Mouse (Mus musculus): ENCODE measurements around the gene Ppp6r3. TPM values are rescaled to one million over a fixed set of nuclear protein-coding genes. Genes with fewer than 3 reads are reported as not detected.

Ppp6r3 gene
- polyA plus RNA-seq, 1 experiment from 2014 or later, result 75.5 TPM

DNA sequence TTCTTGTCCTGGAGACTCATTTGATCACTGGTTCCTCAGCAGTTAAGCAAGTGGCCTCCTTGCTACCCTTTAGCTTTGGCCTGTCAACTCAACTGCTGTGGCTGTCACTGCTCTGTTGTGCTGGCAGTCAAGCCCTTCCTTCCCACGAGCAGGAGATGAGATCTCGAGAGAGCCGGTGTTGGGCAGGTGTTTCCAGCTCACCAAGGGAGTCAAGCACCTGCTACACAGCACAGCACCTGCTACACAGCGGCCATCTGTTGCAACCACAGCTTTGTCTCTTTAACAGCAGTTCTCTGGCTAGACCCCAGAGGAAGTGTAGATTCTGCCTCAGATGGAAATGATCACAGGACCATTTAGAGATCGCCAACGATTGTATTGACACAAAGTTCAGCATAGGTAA, 123.9 kb downstream of the Ppp6r3 start:
- Histone ChIP-seq H3K9me3 (no peaks in the 10 kb centered on the region; the same call in 1 of the 2 replicates), H3K4me3 (replicated peaks) (no peak overlapping the region), H3K36me3 (peaks cover 39% of the 10 kb centered on the region), H3K27me3 (no peaks in the 10 kb centered on the region), H3K4me2 (no peak overlapping the region), H3K27ac (no peak overlapping the region), H3K9ac (replicated peaks) (no peak overlapping the region), H3K4me1 (replicated peaks) (no peaks in the 10 kb centered on the region; the same call in 1 of the 2 replicates)
- ATAC-seq (ENCODE audit: insufficient number of reproducible peaks, insufficient read depth, low FRiP score, low TSS enrichment, low read depth), result no peak
- WGBS, result 56% methylated on average over 6 of the region's 6 CpGs

- Histone ChIP-seq H3K4me3 (replicated peaks) (no peak overlapping the region), H3K36me3 (peaks cover 34% of the 10 kb centered on the region), H3K4me1 (replicated peaks) (no peaks in the 10 kb centered on the region; the same call in 1 of the 2 replicates), H3K9ac (replicated peaks) (no peak overlapping the region), H3K27me3 (no peaks in the 10 kb centered on the region), H3K4me2 (no peak overlapping the region), H3K9me3 (no peaks in the 10 kb centered on the region; the same call in 1 of the 2 replicates), H3K27ac (no peak overlapping the region)
- 25% methylated on average over 6 of the region's 6 CpGs for WGBS
- ATAC-seq (ENCODE audit: insufficient number of reproducible peaks, insufficient read depth, low FRiP score, low TSS enrichment, low read depth), result 0 out of 2 replicates have a peak, but pooled peaks have one; percentile 58
These were observed 124.4 kb downstream of the Ppp6r3 start for GRCm38 (mm10) chr19:3451170-3451569.

- no peak overlapping the region for H3K9ac ChIP-seq (replicated peaks)
- H3K4me2 ChIP-seq, result no peak overlapping the region
- no peaks in the 10 kb centered on the region for H3K27me3 ChIP-seq
- H3K4me3 ChIP-seq (replicated peaks), result no peak overlapping the region
- H3K9me3 ChIP-seq, result no peaks in the 10 kb centered on the region; the same call in 1 of the 2 replicates
- H3K4me1 ChIP-seq (replicated peaks), result no peaks in the 10 kb centered on the region; the same call in 1 of the 2 replicates
- ATAC-seq (ENCODE audit: insufficient number of reproducible peaks, insufficient read depth, low FRiP score, low TSS enrichment, low read depth), result no peak
- peaks cover 30% of the 10 kb centered on the region for H3K36me3 ChIP-seq
- WGBS, result 94% methylated on average over 3 of the region's 3 CpGs
- H3K27ac ChIP-seq, result no peak overlapping the region
These were observed 124.8 kb downstream of the Ppp6r3 start for GRCm38 (mm10) chr19:3450714-3451113.

DNA sequence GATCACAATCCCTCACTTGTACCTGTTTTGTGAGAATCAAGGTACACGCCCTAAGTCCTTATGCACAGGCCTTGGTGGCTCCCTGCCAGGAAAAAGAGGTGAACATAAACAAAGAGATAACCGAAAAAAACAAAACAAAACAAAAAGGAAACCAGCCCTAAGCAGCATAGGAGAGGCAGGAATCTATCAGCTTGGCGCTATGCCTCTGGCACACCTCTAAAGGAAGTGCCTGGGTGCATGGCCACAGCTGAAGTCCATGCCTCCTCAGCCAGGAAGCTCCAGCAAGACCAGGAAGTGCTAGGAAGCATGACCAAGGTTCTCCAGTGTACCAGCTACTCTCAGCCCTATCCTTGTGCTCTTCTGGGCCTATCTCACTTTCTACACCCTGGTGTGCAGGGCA, 126.3 kb downstream of the Ppp6r3 start:
- H3K9me3 ChIP-seq, result no peaks in the 10 kb centered on the region; the same call in 1 of the 2 replicates
- peaks cover 15% of the 10 kb centered on the region for H3K36me3 ChIP-seq
- no peak overlapping the region for H3K4me2 ChIP-seq
- H3K27me3 ChIP-seq, result no peaks in the 10 kb centered on the region
- no peaks in the 10 kb centered on the region; the same call in 1 of the 2 replicates for H3K4me1 ChIP-seq (replicated peaks)
- no peak for ATAC-seq (ENCODE audit: insufficient number of reproducible peaks, insufficient read depth, low FRiP score, low TSS enrichment, low read depth)
- H3K4me3 ChIP-seq (replicated peaks), result no peak overlapping the region
- WGBS, result 85% methylated on average over 3 of the region's 3 CpGs
- H3K27ac ChIP-seq, result no peak overlapping the region
- no peak overlapping the region for H3K9ac ChIP-seq (replicated peaks)

DNA sequence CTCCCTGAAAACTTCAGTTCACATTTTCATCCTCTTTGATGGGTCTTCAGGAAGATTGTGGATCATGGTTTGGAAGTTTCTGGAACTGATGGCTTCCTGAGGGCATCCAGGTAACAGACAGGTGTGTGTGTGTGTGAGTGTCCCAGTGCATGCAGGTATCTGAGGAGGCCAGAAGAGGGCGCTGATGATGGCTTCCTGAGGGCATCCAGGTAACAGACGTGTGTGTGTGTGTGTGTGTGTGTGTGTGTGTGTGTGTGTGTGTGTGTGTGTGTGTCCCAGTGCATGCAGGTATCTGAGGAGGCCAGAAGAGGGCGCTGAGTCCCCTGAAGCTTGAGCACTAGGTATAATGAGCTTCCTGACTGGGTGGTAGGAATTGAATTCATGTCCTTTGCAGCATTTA, 128.2 kb downstream of the Ppp6r3 start:
- Histone ChIP-seq H3K4me3 (replicated peaks) (no peak overlapping the region), H3K4me1 (replicated peaks) (no peaks in the 10 kb centered on the region; the same call in 1 of the 2 replicates), H3K27ac (no peak overlapping the region), H3K4me2 (no peak overlapping the region), H3K36me3 (no peaks in the 10 kb centered on the region), H3K9me3 (no peaks in the 10 kb centered on the region; the same call in 1 of the 2 replicates), H3K27me3 (no peaks in the 10 kb centered on the region), H3K9ac (replicated peaks) (no peak overlapping the region)
- ATAC-seq (ENCODE audit: insufficient number of reproducible peaks, insufficient read depth, low FRiP score, low TSS enrichment, low read depth), result no peak
- WGBS, result 69% methylated on average over 3 of the region's 3 CpGs

GRCm38 (mm10) chr19:3441092-3441491, 134.5 kb downstream of the Ppp6r3 start:
- no peak for ATAC-seq (ENCODE audit: insufficient number of reproducible peaks, insufficient read depth, low FRiP score, low TSS enrichment, low read depth)

GRCm38 (mm10) chr19:3440667-3441066, 134.9 kb downstream of the Ppp6r3 start:
- Histone ChIP-seq H3K27ac (no peak overlapping the region), H3K9me3 (no peaks in the 10 kb centered on the region), H3K4me1 (replicated peaks) (no peaks in the 10 kb centered on the region; the same call in 1 of the 2 replicates), H3K9ac (replicated peaks) (no peak overlapping the region), H3K27me3 (peaks cover 3% of the 10 kb centered on the region; the same call in 1 of the 2 replicates), H3K4me2 (no peak overlapping the region), H3K4me3 (replicated peaks) (no peak overlapping the region), H3K36me3 (no peaks in the 10 kb centered on the region)
- no peak for ATAC-seq (ENCODE audit: insufficient number of reproducible peaks, insufficient read depth, low FRiP score, low TSS enrichment, low read depth)
- WGBS, result 47% methylated on average over 5 of the region's 5 CpGs

More at GRCm38 (mm10) chr19:3441092-3441491, 134.5 kb downstream of the Ppp6r3 start:
- no peaks in the 10 kb centered on the region; the same call in 1 of the 2 replicates for H3K4me1 ChIP-seq (replicated peaks)
- no peak overlapping the region for H3K27ac ChIP-seq
- peaks cover 3% of the 10 kb centered on the region; the same call in 1 of the 2 replicates for H3K27me3 ChIP-seq
- no peaks in the 10 kb centered on the region for H3K9me3 ChIP-seq
- no peaks in the 10 kb centered on the region for H3K36me3 ChIP-seq
- no peak overlapping the region for H3K4me2 ChIP-seq
- WGBS, result 25% methylated on average over 10 of the region's 10 CpGs
- no peak overlapping the region for H3K4me3 ChIP-seq (replicated peaks)
- no peak overlapping the region for H3K9ac ChIP-seq (replicated peaks)

- no peak overlapping the region for H3K9ac ChIP-seq (replicated peaks)
- no peak for ATAC-seq (ENCODE audit: insufficient number of reproducible peaks, insufficient read depth, low FRiP score, low TSS enrichment, low read depth)
These were observed 137.6 kb downstream of the Ppp6r3 start for GRCm38 (mm10) chr19:3437980-3438379.

DNA sequence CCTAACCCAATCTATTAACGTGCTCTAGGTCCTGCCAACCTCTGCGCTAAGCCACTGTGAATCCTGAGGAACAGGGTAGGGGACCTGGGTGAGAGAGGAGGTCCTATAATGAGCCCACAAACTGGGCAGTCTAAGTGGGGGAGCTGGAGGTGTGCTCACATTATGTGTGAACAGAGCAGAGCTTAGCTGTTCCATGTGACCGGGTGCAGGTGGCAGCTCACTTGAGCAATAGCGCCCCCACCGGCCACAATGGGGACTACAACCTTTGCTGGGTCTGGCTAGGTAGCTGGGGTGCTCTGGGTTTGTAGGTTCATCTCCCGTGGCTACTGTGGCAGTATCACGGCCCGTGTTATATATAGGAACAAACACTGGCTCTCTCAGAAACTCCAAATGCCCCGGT, 138.7 kb downstream of the Ppp6r3 start:
- Histone ChIP-seq H3K4me2 (no peak overlapping the region), H3K9me3 (no peaks in the 10 kb centered on the region), H3K36me3 (no peaks in the 10 kb centered on the region), H3K4me1 (replicated peaks) (no peaks in the 10 kb centered on the region; the same call in 1 of the 2 replicates), H3K27me3 (peaks cover 3% of the 10 kb centered on the region; the same call in 1 of the 2 replicates), H3K4me3 (replicated peaks) (no peak overlapping the region), H3K27ac (no peak overlapping the region), H3K9ac (replicated peaks) (no peak overlapping the region)
- no peak for ATAC-seq (ENCODE audit: insufficient number of reproducible peaks, insufficient read depth, low FRiP score, low TSS enrichment, low read depth)
- 58% methylated on average over 9 of the region's 9 CpGs for WGBS

More at GRCm38 (mm10) chr19:3437980-3438379, 137.6 kb downstream of the Ppp6r3 start:
- H3K4me2 ChIP-seq, result no peak overlapping the region
- WGBS, result 74% methylated on average over 5 of the region's 5 CpGs
- peaks cover 3% of the 10 kb centered on the region; the same call in 1 of the 2 replicates for H3K27me3 ChIP-seq
- no peak overlapping the region for H3K4me3 ChIP-seq (replicated peaks)
- H3K36me3 ChIP-seq, result no peaks in the 10 kb centered on the region
- no peak overlapping the region for H3K27ac ChIP-seq
- no peaks in the 10 kb centered on the region; the same call in 1 of the 2 replicates for H3K4me1 ChIP-seq (replicated peaks)
- no peaks in the 10 kb centered on the region for H3K9me3 ChIP-seq

- no peaks in the 10 kb centered on the region for H3K4me1 ChIP-seq (replicated peaks)
- H3K27me3 ChIP-seq, result 0 out of 2 replicates have a peak, but pooled peaks cover 3% of the 10 kb centered on the region
- no peak overlapping the region for H3K4me3 ChIP-seq (replicated peaks)
- H3K9ac ChIP-seq (replicated peaks), result no peak overlapping the region
- H3K27ac ChIP-seq, result no peak overlapping the region
- no peak overlapping the region for H3K4me2 ChIP-seq
- no peak for ATAC-seq (ENCODE audit: insufficient number of reproducible peaks, insufficient read depth, low FRiP score, low TSS enrichment, low read depth)
- WGBS, result 67% methylated on average over 3 of the region's 3 CpGs
- H3K36me3 ChIP-seq, result no peaks in the 10 kb centered on the region
- H3K9me3 ChIP-seq, result no peaks in the 10 kb centered on the region
These were observed 139.7 kb downstream of the Ppp6r3 start for GRCm38 (mm10) chr19:3435824-3436223.

DNA sequence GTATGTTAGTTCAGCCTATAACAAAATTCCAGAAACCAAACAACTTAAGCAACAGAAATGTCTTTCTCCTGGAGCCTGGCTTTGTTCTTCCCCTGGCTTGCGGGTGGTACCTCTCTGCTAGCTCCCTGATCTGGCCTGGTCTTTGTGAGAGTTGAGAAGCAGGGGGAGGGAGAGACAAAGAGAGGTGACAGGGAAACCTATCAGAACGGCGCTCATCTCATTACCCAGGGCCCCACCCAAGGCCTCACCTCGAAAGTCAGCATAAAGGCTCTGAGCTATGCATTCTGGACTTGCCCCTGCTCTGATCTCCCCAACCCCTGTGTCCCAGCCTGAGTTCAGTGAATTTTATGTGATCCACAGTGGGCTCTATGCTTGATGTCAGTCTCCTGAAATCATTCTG, 140.9 kb downstream of the Ppp6r3 start:
- no peaks in the 10 kb centered on the region for H3K36me3 ChIP-seq
- ATAC-seq (ENCODE audit: insufficient number of reproducible peaks, insufficient read depth, low FRiP score, low TSS enrichment, low read depth), result no peak
- H3K9me3 ChIP-seq, result no peaks in the 10 kb centered on the region
- no peak overlapping the region for H3K4me2 ChIP-seq
- H3K27ac ChIP-seq, result no peak overlapping the region
- no peak overlapping the region for H3K4me3 ChIP-seq (replicated peaks)
- WGBS, result 24% methylated on average over 4 of the region's 4 CpGs
- no peaks in the 10 kb centered on the region for H3K4me1 ChIP-seq (replicated peaks)
- H3K9ac ChIP-seq (replicated peaks), result no peak overlapping the region
- H3K27me3 ChIP-seq, result no peaks in the 10 kb centered on the region

DNA sequence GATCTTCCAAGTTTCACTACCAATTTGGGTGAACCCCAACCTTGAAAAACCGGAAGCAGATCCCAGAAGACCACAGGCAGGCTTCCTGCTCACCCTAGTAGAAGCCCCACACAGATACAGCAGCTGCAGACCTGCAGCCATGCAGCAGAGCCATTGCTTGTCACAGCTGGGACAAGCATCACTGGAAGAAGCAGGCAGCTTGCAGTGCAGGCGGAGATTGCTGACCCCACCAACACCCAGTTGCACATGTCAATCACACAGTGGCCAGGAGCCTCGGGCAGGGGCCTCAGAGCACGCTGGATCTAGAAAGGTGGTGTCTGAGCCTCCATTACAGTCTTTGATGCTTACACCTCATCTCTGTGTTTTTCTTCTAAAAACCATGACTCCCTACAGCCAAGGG, 141.4 kb downstream of the Ppp6r3 start:
- H3K27ac ChIP-seq, result no peak overlapping the region

More for the DNA sequence above, 141.4 kb downstream of the Ppp6r3 start:
- Histone ChIP-seq H3K9ac (replicated peaks) (no peak overlapping the region), H3K27me3 (no peaks in the 10 kb centered on the region), H3K9me3 (no peaks in the 10 kb centered on the region), H3K36me3 (no peaks in the 10 kb centered on the region), H3K4me1 (replicated peaks) (no peaks in the 10 kb centered on the region), H3K4me2 (no peak overlapping the region), H3K4me3 (replicated peaks) (no peak overlapping the region)
- no peak for ATAC-seq (ENCODE audit: insufficient number of reproducible peaks, insufficient read depth, low FRiP score, low TSS enrichment, low read depth)
- 44% methylated on average over 4 of the region's 4 CpGs for WGBS
